Mouse (Mus musculus) MEL (cell line): ENCODE results near the gene Hoxd10. TPM values are rescaled to one million over a fixed set of nuclear protein-coding genes. Genes with fewer than 3 reads are reported as not detected.

ENCODE experiments used
- DNase-seq: peaks from one replicate; pipeline ENCODE4 v3.0.0; 2011; ENCODE audit warnings: low read depth, low spot score
- H3K27ac ChIP-seq: 2 replicates; pipeline ENCODE4 v1.5.1; 2012; ENCODE audit warnings: low read depth, mild to moderate bottlenecking, control low read depth, low read length, moderate library complexity; ENCODE audit not compliant: control insufficient read depth
- H3K27me3 ChIP-seq, 2 experiments: fragments of 150-350 bp in 1 of 2; sonication (generic) in 1 of 2; 2 replicates each; pipeline ENCODE4 v1.6.1; 2012; ENCODE audit warnings: low read length in 2 of 2, mild to moderate bottlenecking in 2 of 2, improper control_type of control experiment in 1 of 2, moderate library complexity in 1 of 2; ENCODE audit not compliant: insufficient read depth in 2 of 2, control insufficient read depth in 1 of 2
- H3K36me3 ChIP-seq, 2 experiments: 2 replicates each; pipeline ENCODE4 v1.6.1; 2012 to 2014; ENCODE audit warnings: low read length in 2 of 2, improper control_type of control experiment in 1 of 2, inconsistent platforms in 1 of 2, mild to moderate bottlenecking in 1 of 2; ENCODE audit not compliant: insufficient read depth in 2 of 2, control insufficient read depth in 1 of 2
- H3K4me1 ChIP-seq, 2 experiments: fragments of 150-350 bp in 1 of 2; sonication (generic) in 1 of 2; 2 replicates each; pipeline ENCODE4 v1.6.1; 2012; ENCODE audit warnings: low read length in 2 of 2, improper control_type of control experiment in 1 of 2, mild to moderate bottlenecking in 1 of 2; ENCODE audit not compliant: insufficient read depth in 2 of 2, control insufficient read depth in 1 of 2
- H3K4me3 ChIP-seq, 2 experiments: fragments of 150-350 bp in 1 of 2; sonication (generic) in 1 of 2; 2 replicates each; pipeline ENCODE4 v1.5.1; 2012; ENCODE audit warnings: low read depth in 2 of 2, low read length in 2 of 2, mild to moderate bottlenecking in 2 of 2, moderate library complexity in 2 of 2, control low read depth in 1 of 2, improper control_type of control experiment in 1 of 2; ENCODE audit not compliant: control insufficient read depth in 1 of 2, insufficient read depth in 1 of 2
- H3K79me2 ChIP-seq: 2 replicates; pipeline ENCODE4 v1.6.1; 2012; ENCODE audit warnings: mild to moderate bottlenecking, low read length, moderate library complexity; ENCODE audit not compliant: control insufficient read depth, poor library complexity, insufficient read depth
- H3K9ac ChIP-seq: 2 replicates; pipeline ENCODE4 v1.6.1; 2012; ENCODE audit warnings: low read depth, mild to moderate bottlenecking, control low read depth, low read length, moderate library complexity; ENCODE audit not compliant: control insufficient read depth, poor library complexity, severe bottlenecking
- H3K9me3 ChIP-seq: fragments of 150-350 bp; sonication (generic); replicated peaks from 2 replicates; pipeline ENCODE4 v1.6.1; 2012; ENCODE audit warnings: mild to moderate bottlenecking, low read length, improper control_type of control experiment, moderate library complexity; ENCODE audit not compliant: insufficient read depth
- BHLHE40 ChIP-seq: IDR thresholded peaks from 2 replicates; pipeline ENCODE4 v1.6.1; 2012; ENCODE audit warnings: low read depth, mild to moderate bottlenecking, inconsistent platforms, low read length, improper control_type of control experiment, borderline replicate concordance
- CHD1 ChIP-seq: IDR thresholded peaks from 2 replicates; pipeline ENCODE4 v1.6.1; 2012; ENCODE audit warnings: low read depth, mild to moderate bottlenecking, inconsistent platforms, low read length, improper control_type of control experiment
- CHD2 ChIP-seq: IDR thresholded peaks from 2 replicates; pipeline ENCODE4 v1.6.1; 2011; ENCODE audit warnings: low read length, improper control_type of control experiment
- CTCF ChIP-seq, 3 experiments: IDR thresholded peaks in 2 of 3; conservative IDR thresholded peaks in 1 of 3; 2 replicates each; pipeline ENCODE4 v1.5.1; 2011 to 2012; ENCODE audit warnings: low read length in 3 of 3, low read depth in 2 of 3, mild to moderate bottlenecking in 2 of 3, improper control_type of control experiment in 1 of 3, inconsistent platforms in 1 of 3, mixed read lengths in 1 of 3, moderate library complexity in 1 of 3; ENCODE audit not compliant: control insufficient read depth in 1 of 3, insufficient read depth in 1 of 3, poor library complexity in 1 of 3, severe bottlenecking in 1 of 3
- ELF1 ChIP-seq: IDR thresholded peaks from 2 replicates; pipeline ENCODE4 v1.6.1; 2014; ENCODE audit warnings: low read depth, mild to moderate bottlenecking, inconsistent platforms, low read length, improper control_type of control experiment, moderate library complexity
- GABPA ChIP-seq: IDR thresholded peaks from 2 replicates; pipeline ENCODE4 v1.6.1; 2012; ENCODE audit warnings: low read depth, mild to moderate bottlenecking, inconsistent platforms, low read length, improper control_type of control experiment, moderate library complexity
- GATA1 ChIP-seq: IDR thresholded peaks from 2 replicates; pipeline ENCODE4 v1.6.1; 2011; ENCODE audit warnings: low read depth, low read length, improper control_type of control experiment
- HCFC1 ChIP-seq: IDR thresholded peaks from 2 replicates; pipeline ENCODE4 v1.6.1; 2012; ENCODE audit warnings: low read depth, mild to moderate bottlenecking, inconsistent platforms, low read length, improper control_type of control experiment, moderate library complexity
- KAT2A ChIP-seq: conservative IDR thresholded peaks from 2 replicates; pipeline ENCODE4 v1.6.1; 2012; ENCODE audit warnings: low read depth, low read length, improper control_type of control experiment, inconsistent platforms
- MAFK ChIP-seq: IDR thresholded peaks from 2 replicates; pipeline ENCODE4 v1.6.1; 2011; ENCODE audit warnings: low read depth, mild to moderate bottlenecking, low read length, improper control_type of control experiment, borderline replicate concordance
- MAX ChIP-seq: IDR thresholded peaks from 2 replicates; pipeline ENCODE4 v1.6.1; 2011; ENCODE audit warnings: low read length, improper control_type of control experiment
- MAZ ChIP-seq: IDR thresholded peaks from 2 replicates; pipeline ENCODE4 v1.6.1; 2012; ENCODE audit warnings: low read depth, mild to moderate bottlenecking, inconsistent platforms, low read length, improper control_type of control experiment
- MXI1 ChIP-seq: IDR thresholded peaks from 2 replicates; pipeline ENCODE4 v1.6.1; 2011; ENCODE audit warnings: mild to moderate bottlenecking, low read depth, low read length, improper control_type of control experiment
- MYB ChIP-seq: IDR thresholded peaks from 2 replicates; pipeline ENCODE4 v1.6.1; 2011; ENCODE audit warnings: mild to moderate bottlenecking, low read depth, low read length, improper control_type of control experiment
- MYC ChIP-seq: IDR thresholded peaks from 2 replicates; pipeline ENCODE4 v1.6.1; 2011; ENCODE audit warnings: low read depth, mild to moderate bottlenecking, low read length, improper control_type of control experiment, moderate library complexity
- NRF1 ChIP-seq: IDR thresholded peaks from 2 replicates; pipeline ENCODE4 v1.6.1; 2014; ENCODE audit warnings: low read depth, mild to moderate bottlenecking, inconsistent platforms, low read length, improper control_type of control experiment, moderate library complexity; ENCODE audit not compliant: poor library complexity, insufficient read depth, severe bottlenecking
- RCOR1 ChIP-seq: IDR thresholded peaks from 2 replicates; pipeline ENCODE4 v1.6.1; 2012; ENCODE audit warnings: low read depth, mild to moderate bottlenecking, inconsistent platforms, low read length, improper control_type of control experiment
- SIN3A ChIP-seq: IDR thresholded peaks from 2 replicates; pipeline ENCODE4 v1.6.1; 2012; ENCODE audit warnings: low read length, improper control_type of control experiment, inconsistent platforms
- SMC3 ChIP-seq: IDR thresholded peaks from 2 replicates; pipeline ENCODE4 v1.6.1; 2011; ENCODE audit warnings: low read depth, low read length, improper control_type of control experiment
- TAL1 ChIP-seq: IDR thresholded peaks from 2 replicates; pipeline ENCODE4 v1.6.1; 2012; ENCODE audit warnings: mild to moderate bottlenecking, inconsistent platforms, low read length, moderate library complexity, mixed read lengths
- UBTF ChIP-seq: IDR thresholded peaks from 2 replicates; pipeline ENCODE4 v1.6.1; 2012; ENCODE audit warnings: low read depth, mild to moderate bottlenecking, inconsistent platforms, low read length, improper control_type of control experiment, moderate library complexity, borderline replicate concordance; ENCODE audit not compliant: insufficient read depth
- USF1 ChIP-seq: IDR thresholded peaks from 2 replicates; pipeline ENCODE4 v1.6.1; 2014; ENCODE audit warnings: low read depth, mild to moderate bottlenecking, inconsistent platforms, low read length, improper control_type of control experiment, moderate library complexity
- ZC3H11A ChIP-seq: IDR thresholded peaks from 2 replicates; pipeline ENCODE4 v1.6.1; 2012; ENCODE audit warnings: low read depth, mild to moderate bottlenecking, inconsistent platforms, low read length, improper control_type of control experiment
- ZNF384 ChIP-seq: IDR thresholded peaks from 2 replicates; pipeline ENCODE4 v1.6.1; 2012; ENCODE audit warnings: low read depth, mild to moderate bottlenecking, inconsistent platforms, low read length, improper control_type of control experiment
- polyA plus RNA-seq, 2 experiments: library from polyadenylated mRNA; stranded (reverse) in 1 of 2; unstranded in 1 of 2; fragments of >175 nt in 1 of 2; fragments of >200 nt in 1 of 2; gene quantifications; 2 replicates each; pipeline versions ENCODE4 v1.2.1 to v1.2.4; 2012; ENCODE audit warnings: low replicate concordance in 2 of 2, low read depth in 1 of 2; ENCODE audit not compliant: insufficient read length in 2 of 2, insufficient read depth in 1 of 2, missing spikeins in 1 of 2
- total RNA-seq: library from RNA; depleted of rRNA; stranded (reverse); fragments of 300-350 nt; gene quantifications from 2 replicates; pipeline ENCODE4 v1.2.3, GENCODE M21; 2012

The Hoxd10 gene
- total and polyA plus RNA-seq, 3 experiments = not detected

DNA sequence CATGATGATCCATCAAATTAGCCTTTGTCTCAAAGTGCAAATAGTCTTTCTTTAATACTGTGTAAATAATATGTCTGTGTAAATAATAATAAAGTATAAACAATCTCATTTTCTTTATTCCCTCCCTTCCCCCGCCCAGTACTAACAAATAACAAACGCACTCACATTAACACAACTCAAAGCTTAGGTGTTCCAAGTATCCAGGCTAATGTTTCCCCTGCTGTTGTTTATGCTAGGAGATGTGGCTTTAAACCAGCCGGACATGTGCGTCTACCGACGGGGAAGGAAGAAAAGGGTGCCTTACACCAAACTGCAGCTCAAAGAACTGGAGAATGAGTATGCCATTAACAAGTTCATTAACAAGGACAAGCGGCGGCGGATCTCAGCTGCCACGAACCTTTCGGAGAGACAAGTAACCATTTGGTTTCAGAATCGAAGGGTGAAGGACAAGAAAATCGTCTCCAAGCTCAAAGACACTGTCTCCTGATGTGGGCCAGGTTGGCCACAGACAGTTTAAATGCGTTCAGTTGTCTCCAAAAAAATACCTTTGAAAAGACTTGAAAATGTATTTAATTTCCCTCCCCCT lies 22.0 kb upstream of the Hoxd10 start:
- no peak overlapping the region for H3K4me3 ChIP-seq

DNA sequence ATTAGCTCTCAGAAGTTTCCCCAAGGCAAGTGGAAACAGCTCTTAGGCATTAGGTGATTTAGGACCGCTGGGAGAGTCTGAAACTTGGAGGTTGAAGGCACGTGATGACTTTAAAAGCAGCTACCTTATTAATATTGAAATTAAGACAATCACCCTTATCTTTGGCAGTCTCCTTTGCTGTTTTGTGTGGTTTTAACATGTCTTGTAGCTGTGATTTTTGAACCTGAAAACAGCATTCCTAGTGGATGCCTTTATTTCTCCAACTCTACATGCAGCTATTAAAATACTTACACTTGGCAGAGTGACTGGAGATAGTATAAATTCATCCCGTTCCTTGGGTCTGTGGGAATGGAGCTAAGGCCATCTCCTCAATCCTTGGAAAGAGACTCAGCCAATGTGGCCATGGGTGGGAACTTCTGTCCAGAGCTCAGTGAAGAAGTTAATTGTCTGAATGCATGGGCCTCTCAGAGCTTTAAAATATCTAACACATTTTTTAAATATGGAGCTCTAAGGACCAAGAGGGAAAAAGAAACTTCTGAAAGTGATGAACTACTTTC lies 21.0 kb upstream of the Hoxd10 start:
- no peak for DNase-seq
- Histone ChIP-seq H3K36me3 (no peaks in the 10 kb centered on the region), H3K9me3 (no peaks in the 10 kb centered on the region), H3K4me3 (no peak overlapping the region), H3K79me2 (no peaks in the 10 kb centered on the region), H3K4me1 (no peaks in the 10 kb centered on the region), H3K27me3 (no peaks in the 10 kb centered on the region), H3K27ac (no peak overlapping the region), H3K9ac (no peak overlapping the region)
- TF ChIP-seq MYC = no peak
- TF ChIP-seq BHLHE40 = no peak
- TF ChIP-seq CHD2 = no peak
- TF ChIP-seq SIN3A = no peak
- TF ChIP-seq SMC3 = no peak
- TF ChIP-seq USF1 = no peak
- no peak for TF ChIP-seq MXI1
- TF ChIP-seq ZC3H11A = no peak
- TF ChIP-seq TAL1 = no peak
- TF ChIP-seq HCFC1 = no peak
- no peak for TF ChIP-seq UBTF
- TF ChIP-seq GATA1 = no peak
- no peak for TF ChIP-seq CTCF (IDR thresholded peaks at IDR 0.05 in 2 of 3, conservative IDR thresholded peaks at IDR 0.05 in 1 of 3; ENCODE audit: control insufficient read depth in 1 of 3, insufficient read depth in 1 of 3, low read depth in 2 of 3, low read length in 3 of 3, poor library complexity in 1 of 3, severe bottlenecking in 1 of 3)
- no peak for TF ChIP-seq MAZ
- TF ChIP-seq MYB = no peak
- no peak for TF ChIP-seq RCOR1
- TF ChIP-seq CHD1 = no peak

More for the DNA sequence above, 22.0 kb upstream of the Hoxd10 start:
- no peak for DNase-seq
- no peaks in the 10 kb centered on the region for H3K27me3 ChIP-seq
- no peaks in the 10 kb centered on the region for H3K4me1 ChIP-seq
- no peak overlapping the region for H3K27ac ChIP-seq
- no peak for TF ChIP-seq ZNF384
- TF ChIP-seq MYB = no peak
- no peak for TF ChIP-seq CHD2
- TF ChIP-seq ELF1 = no peak
- no peak for TF ChIP-seq KAT2A
- TF ChIP-seq GATA1 = no peak
- no peak for TF ChIP-seq NRF1
- TF ChIP-seq GABPA = no peak
- no peak for TF ChIP-seq MAFK
- no peak for TF ChIP-seq BHLHE40
- no peak for TF ChIP-seq MAX
- TF ChIP-seq, all 39 proteins: peak for 0
- Histone ChIP-seq H3K9me3 (no peaks in the 10 kb centered on the region), H3K36me3 (no peaks in the 10 kb centered on the region), H3K79me2 (no peaks in the 10 kb centered on the region), H3K9ac (no peak overlapping the region)
